Mouse (Mus musculus) stomach, embryonic 15.5 days (tissue): ENCODE data around the gene Dot1l. TPM values are rescaled to one million over a fixed set of nuclear protein-coding genes. Genes with fewer than 3 reads are reported as not detected.

ENCODE experiments used
- ATAC-seq: fragments of 200-750 bp; cut with Nextera tagmentation; 2 replicates; pipeline ENCODE4 v1.8.0; 2017; ENCODE audit warnings: low read depth, moderate number of reproducible peaks, moderate TSS enrichment; ENCODE audit not compliant: insufficient read depth, low FRiP score
- H3K27ac ChIP-seq: fragments of 300-500 bp; sonication (generic); 2 replicates; pipeline ENCODE4 v1.5.1; 2015; ENCODE audit warnings: mild to moderate bottlenecking, inconsistent platforms
- H3K27me3 ChIP-seq: fragments of 300-500 bp; sonication (generic); replicated peaks from 2 replicates; pipeline ENCODE4 v1.6.1; 2015; ENCODE audit warnings: inconsistent platforms
- H3K36me3 ChIP-seq: fragments of 300-500 bp; sonication (generic); 2 replicates; pipeline ENCODE4 v1.6.1; 2015; ENCODE audit warnings: inconsistent platforms
- H3K4me1 ChIP-seq: fragments of 300-500 bp; sonication (generic); 2 replicates; pipeline ENCODE4 v1.6.1; 2015; ENCODE audit warnings: inconsistent platforms
- H3K4me2 ChIP-seq: fragments of 300-500 bp; sonication (generic); 2 replicates; pipeline ENCODE4 v1.6.1; 2015; ENCODE audit warnings: mild to moderate bottlenecking, inconsistent platforms
- H3K4me3 ChIP-seq: fragments of 300-500 bp; sonication (generic); replicated peaks from 2 replicates; pipeline ENCODE4 v1.5.1; 2015; ENCODE audit warnings: inconsistent platforms
- H3K9ac ChIP-seq: fragments of 300-500 bp; sonication (generic); 2 replicates; pipeline ENCODE4 v1.6.1; 2015; ENCODE audit warnings: inconsistent platforms
- H3K9me3 ChIP-seq: fragments of 300-500 bp; sonication (generic); 2 replicates; pipeline ENCODE4 v1.6.1; 2016; ENCODE audit warnings: inconsistent platforms
- WGBS: fragments of 180-500 bp; shearing (Covaris S2); methylation state at CpG from one replicate; pipeline ENCODE4 v1.1.7; 2015; 5-methylcytosine and 5-hydroxymethylcytosine counted together
- polyA plus RNA-seq: library from polyadenylated mRNA; unstranded; fragments of >200 nt; fragmentation: Nextera tagmentation; extraction: Ambion mirVana; gene quantifications from 2 replicates; pipeline ENCODE4 v1.2.1, GENCODE M21; 2015

Dot1l gene
- polyA plus RNA-seq = 17.3 and 17.4 TPM in 2 replicates

GRCm38 (mm10) chr10:80754594-80755290, at the start of gene Dot1l:
Dot1l (plus strand) TSS chr10:80755206.
- Histone ChIP-seq H3K4me3 (peak within 1 kb of the TSS; percentile 97), H3K36me3 (no peaks in the 10 kb centered on the region), H3K27me3 (no peaks in the 10 kb centered on the region), H3K27ac (peak within 1 kb of the TSS; percentile 79), H3K9me3 (no peaks in the 10 kb centered on the region), H3K4me2 (peak within 1 kb of the TSS; percentile 84), H3K4me1 (peaks cover 42% of the 10 kb centered on the region), H3K9ac (peak within 1 kb of the TSS; percentile 88)
- ATAC-seq = peak; percentile 93
- 1% methylated on average over 50 of the region's 57 CpGs for WGBS

- Histone ChIP-seq H3K9me3 (no peaks in the 10 kb centered on the region), H3K27me3 (no peaks in the 10 kb centered on the region), H3K4me1 (peaks cover 21% of the 10 kb centered on the region), H3K4me3 (no peak overlapping the region), H3K4me2 (no peak overlapping the region), H3K36me3 (peaks cover 44% of the 10 kb centered on the region), H3K9ac (no peak overlapping the region), H3K27ac (no peak overlapping the region)
- WGBS = 79% methylated on average over 3 of the region's 3 CpGs
- no peak for ATAC-seq
Observed at GRCm38 (mm10) chr10:80705479-80705878, 49.5 kb upstream of the Dot1l start.

DNA sequence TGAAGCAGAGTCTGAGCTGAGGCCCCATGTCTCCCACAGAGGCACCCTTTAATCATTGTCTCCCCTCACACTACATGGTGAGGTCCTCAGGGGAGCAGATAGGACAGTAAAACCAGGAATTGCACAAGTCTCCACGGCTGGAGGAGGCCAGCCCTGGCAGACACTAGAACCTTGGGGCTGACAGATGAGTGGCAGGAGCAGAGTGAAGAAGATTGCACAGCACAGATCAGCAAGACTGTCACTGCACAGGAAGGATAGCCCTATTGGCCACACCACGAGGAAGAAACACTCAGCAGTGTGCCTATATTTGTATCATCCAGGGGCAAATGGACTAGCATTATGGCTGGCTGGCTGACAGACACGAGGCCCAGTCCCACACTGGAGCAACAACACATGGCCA, 44.2 kb upstream of the Dot1l start:
- Histone ChIP-seq H3K27ac (no peak overlapping the region), H3K9ac (no peak overlapping the region), H3K4me3 (no peak overlapping the region), H3K9me3 (no peaks in the 10 kb centered on the region), H3K27me3 (no peaks in the 10 kb centered on the region), H3K4me2 (no peak overlapping the region), H3K4me1 (no peaks in the 10 kb centered on the region), H3K36me3 (peaks cover 79% of the 10 kb centered on the region)
- WGBS = 72% methylated on average over 3 of the region's 3 CpGs
- ATAC-seq = no peak

DNA sequence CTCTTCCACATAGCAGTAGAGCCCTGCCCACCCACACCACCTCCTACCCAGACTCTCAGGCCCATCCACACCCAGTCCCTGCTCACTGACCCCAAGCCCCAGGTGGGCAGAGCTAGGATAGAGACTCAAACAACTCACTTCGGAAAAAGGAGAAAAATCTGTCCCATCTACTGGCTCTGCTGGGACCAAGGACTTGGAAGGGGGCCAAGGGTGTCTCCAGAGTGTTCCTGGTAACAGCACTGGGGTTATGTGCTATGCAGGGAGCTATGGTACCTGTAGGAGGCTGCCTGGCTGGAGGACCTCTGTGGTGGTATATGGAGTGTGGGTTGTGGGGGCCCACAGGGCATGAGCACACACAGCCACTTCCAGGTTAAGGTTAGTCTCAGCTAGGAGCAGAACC, 37.7 kb upstream of the Dot1l start:
- ATAC-seq = no peak
- Histone ChIP-seq H3K4me2 (no peak overlapping the region), H3K9me3 (no peaks in the 10 kb centered on the region), H3K27ac (no peak overlapping the region), H3K36me3 (peaks cover 92% of the 10 kb centered on the region), H3K4me3 (no peak overlapping the region), H3K27me3 (no peaks in the 10 kb centered on the region), H3K9ac (no peak overlapping the region), H3K4me1 (no peaks in the 10 kb centered on the region)
- WGBS = 95% methylated on average over 1 of the region's 1 CpGs

- 83% methylated on average over 5 of the region's 5 CpGs for WGBS
- Histone ChIP-seq H3K4me2 (no peak overlapping the region), H3K9me3 (no peaks in the 10 kb centered on the region), H3K4me3 (no peak overlapping the region), H3K27me3 (no peaks in the 10 kb centered on the region), H3K9ac (no peak overlapping the region), H3K36me3 (peaks cover 88% of the 10 kb centered on the region), H3K4me1 (no peaks in the 10 kb centered on the region), H3K27ac (no peak overlapping the region)
- no peak for ATAC-seq
Observed at GRCm38 (mm10) chr10:80727369-80728127, 27.5 kb upstream of the Dot1l start.

DNA sequence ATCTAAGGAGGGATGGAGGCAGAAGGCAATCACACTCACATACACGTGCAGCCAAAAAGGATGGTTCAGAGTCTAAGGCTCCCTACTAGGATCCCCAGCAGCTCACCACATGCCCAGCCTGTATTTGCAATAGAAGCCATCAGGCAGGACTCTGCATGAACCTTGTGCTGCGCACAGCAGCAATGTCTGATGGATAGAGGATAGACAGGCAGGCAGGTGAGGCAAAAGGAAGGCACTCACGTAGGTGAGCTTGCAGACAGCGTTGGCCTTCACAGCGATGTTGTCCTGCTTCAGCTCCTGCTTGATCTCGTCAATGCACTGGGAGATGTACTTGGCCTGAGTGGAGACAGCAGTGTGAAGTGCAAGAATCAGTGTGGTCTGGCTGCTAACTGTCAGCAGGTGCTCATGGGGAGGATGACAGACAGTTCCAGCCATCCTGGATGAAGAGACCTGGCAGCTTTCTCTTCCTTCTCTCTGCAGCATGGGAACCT, 22.4 kb upstream of the Dot1l start:
- Histone ChIP-seq H3K9me3 (no peaks in the 10 kb centered on the region), H3K9ac (no peak overlapping the region), H3K27me3 (no peaks in the 10 kb centered on the region), H3K4me3 (no peak overlapping the region), H3K36me3 (peaks cover 51% of the 10 kb centered on the region), H3K27ac (no peak overlapping the region), H3K4me1 (peaks cover 8% of the 10 kb centered on the region; the same call in 1 of the 2 replicates), H3K4me2 (no peak overlapping the region)
- no peak for ATAC-seq
- WGBS = 91% methylated on average over 6 of the region's 6 CpGs

DNA sequence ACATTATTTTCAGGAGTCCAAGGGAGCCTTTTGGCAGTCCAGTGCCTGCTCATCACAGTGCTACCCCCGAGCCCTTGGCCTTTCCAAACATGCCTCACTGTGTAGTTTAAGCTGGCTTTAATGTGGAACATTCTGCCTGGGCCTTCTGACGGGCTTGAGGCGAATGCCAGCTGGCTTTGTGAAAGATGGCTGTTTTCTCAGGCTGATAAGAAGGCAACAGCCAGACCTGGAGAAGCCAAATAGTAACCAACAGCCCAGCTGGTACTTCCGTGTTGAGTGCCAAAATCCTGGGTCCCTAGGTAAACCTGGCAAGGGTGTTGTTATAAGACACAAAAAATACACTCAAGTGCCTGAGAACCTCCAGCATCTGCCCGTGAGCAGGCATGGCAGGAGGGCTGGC, 18.3 kb upstream of the Dot1l start:
- no peaks in the 10 kb centered on the region for H3K27me3 ChIP-seq

DNA sequence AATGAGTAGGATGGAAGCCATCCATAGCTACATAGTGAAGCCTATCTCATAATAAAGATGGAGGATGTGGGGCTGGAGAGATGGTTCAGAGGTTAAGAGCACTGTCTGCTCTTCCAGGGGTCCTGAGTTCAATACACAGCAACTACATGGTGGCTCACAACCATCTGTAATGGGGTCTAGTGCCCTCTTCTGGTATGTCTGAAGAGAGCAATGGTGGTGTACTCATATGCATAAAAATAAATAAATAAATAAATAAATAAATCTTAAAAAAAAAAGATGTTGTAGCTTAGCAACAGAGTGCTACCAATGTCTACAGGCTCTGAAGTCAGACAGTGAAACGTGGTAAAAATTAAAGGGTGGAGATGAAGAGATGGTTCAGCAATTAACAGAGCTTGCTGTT, 16.3 kb upstream of the Dot1l start:
- H3K4me1 ChIP-seq = peaks cover 25% of the 10 kb centered on the region
- no peaks in the 10 kb centered on the region for H3K36me3 ChIP-seq
- no peak overlapping the region for H3K9ac ChIP-seq
- H3K4me2 ChIP-seq = no peak overlapping the region
- H3K4me3 ChIP-seq = no peak overlapping the region
- ATAC-seq = no peak
- WGBS = 60% methylated on average over 1 of the region's 1 CpGs
- H3K9me3 ChIP-seq = no peaks in the 10 kb centered on the region
- H3K27me3 ChIP-seq = no peaks in the 10 kb centered on the region
- H3K27ac ChIP-seq = no peak overlapping the region

More for the DNA sequence above, 18.3 kb upstream of the Dot1l start:
- Histone ChIP-seq H3K9me3 (no peaks in the 10 kb centered on the region), H3K4me1 (peaks cover 21% of the 10 kb centered on the region), H3K36me3 (peaks cover 13% of the 10 kb centered on the region), H3K4me2 (no peak overlapping the region), H3K9ac (no peak overlapping the region), H3K27ac (peak overlapping the region; percentile 41), H3K4me3 (no peak overlapping the region)
- WGBS = 52% methylated on average over 5 of the region's 5 CpGs
- ATAC-seq = no peak

DNA sequence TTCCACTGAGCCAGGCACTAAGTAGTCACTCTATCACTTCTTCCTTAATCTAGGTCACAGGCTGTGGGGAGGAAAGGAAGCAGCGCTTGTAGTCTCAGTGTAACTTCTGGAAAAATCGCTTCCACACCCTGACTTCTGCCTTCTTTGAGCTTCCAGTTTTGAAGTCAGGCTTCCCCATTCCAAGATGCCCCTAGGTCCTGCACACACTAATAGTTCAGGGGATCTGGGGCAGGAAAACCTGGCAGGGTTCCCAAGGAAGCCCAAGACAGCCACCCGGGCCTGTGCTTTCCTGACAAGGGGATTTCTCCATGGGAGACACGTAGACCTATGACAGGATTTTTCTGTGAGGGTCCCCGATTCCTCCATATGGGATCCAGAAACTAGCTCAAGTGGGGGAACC, 13.9 kb upstream of the Dot1l start:
- WGBS = 18% methylated on average over 5 of the region's 5 CpGs
- peak overlapping the region; percentile 88 for H3K27ac ChIP-seq
- peak overlapping the region; percentile 90 for H3K4me3 ChIP-seq

DNA sequence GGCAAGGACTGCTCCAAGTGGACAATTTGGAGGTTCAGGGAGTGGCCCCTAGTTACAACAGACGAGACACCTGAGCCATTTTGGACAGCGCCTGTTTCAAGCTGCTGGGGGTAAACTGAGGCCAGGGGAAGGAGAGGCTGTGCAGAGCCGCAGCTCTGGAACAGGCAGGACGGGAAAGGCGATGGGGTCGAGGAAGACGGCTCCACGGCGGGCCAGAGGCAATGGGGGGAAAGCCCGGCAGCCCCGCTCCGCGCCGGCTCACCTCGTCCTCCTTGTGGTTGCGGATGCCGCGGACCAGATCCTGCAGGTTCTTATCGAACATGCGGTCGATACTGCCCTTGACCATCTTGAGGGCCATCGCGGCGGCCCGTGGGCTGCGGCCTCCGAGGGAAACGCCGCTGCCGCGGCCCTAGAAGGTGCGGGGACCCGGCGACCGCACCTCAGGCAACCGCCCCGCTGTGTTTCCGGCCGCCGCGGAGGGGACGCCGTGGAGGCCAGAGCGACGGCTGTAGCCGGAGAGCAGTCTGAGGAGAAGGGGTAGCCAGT, 13.3 kb upstream of the Dot1l start:
- H3K9ac ChIP-seq = peak overlapping the region; percentile 97
- under 1% methylated on average over 46 of the region's 46 CpGs for WGBS
- peak; percentile 4; the same call in 1 of the 2 replicates for ATAC-seq

More for the DNA sequence above, 13.9 kb upstream of the Dot1l start:
- Histone ChIP-seq H3K9ac (peak overlapping the region; percentile 97), H3K36me3 (no peaks in the 10 kb centered on the region), H3K27me3 (no peaks in the 10 kb centered on the region), H3K4me2 (peak overlapping the region; percentile 79), H3K4me1 (peaks cover 25% of the 10 kb centered on the region), H3K9me3 (no peaks in the 10 kb centered on the region)
- no peak for ATAC-seq

GRCm38 (mm10) chr10:80742180-80742978, 12.6 kb upstream of the Dot1l start, which contains the start of gene Ap3d1:
Ap3d1 (minus strand) TSS chr10:80742264.
- Histone ChIP-seq H3K4me2 (peak within 1 kb of the TSS; percentile 79), H3K36me3 (no peaks in the 10 kb centered on the region), H3K27ac (peak within 1 kb of the TSS; percentile 88), H3K9ac (peak within 1 kb of the TSS; percentile 97), H3K9me3 (no peaks in the 10 kb centered on the region), H3K4me3 (peak within 1 kb of the TSS; percentile 90), H3K27me3 (no peaks in the 10 kb centered on the region), H3K4me1 (peaks cover 17% of the 10 kb centered on the region)
- peak; percentile 99 for ATAC-seq
- 1% methylated on average over 25 of the region's 25 CpGs for WGBS

More for the DNA sequence above, 13.3 kb upstream of the Dot1l start:
- peak overlapping the region; percentile 79 for H3K4me2 ChIP-seq
- no peaks in the 10 kb centered on the region for H3K9me3 ChIP-seq
- peak overlapping the region; percentile 90 for H3K4me3 ChIP-seq
- no peaks in the 10 kb centered on the region for H3K36me3 ChIP-seq
- H3K27me3 ChIP-seq = no peaks in the 10 kb centered on the region
- peak overlapping the region; percentile 88 for H3K27ac ChIP-seq
- H3K4me1 ChIP-seq = peaks cover 20% of the 10 kb centered on the region
